Mouse (Mus musculus): Measurements from ENCODE around the gene Npcd. TPM values are rescaled to one million over a fixed set of nuclear protein-coding genes. Genes with fewer than 3 reads are reported as not detected.

Gene Npcd
- total RNA-seq, 1 experiment from 2014 or later: not detected

DNA sequence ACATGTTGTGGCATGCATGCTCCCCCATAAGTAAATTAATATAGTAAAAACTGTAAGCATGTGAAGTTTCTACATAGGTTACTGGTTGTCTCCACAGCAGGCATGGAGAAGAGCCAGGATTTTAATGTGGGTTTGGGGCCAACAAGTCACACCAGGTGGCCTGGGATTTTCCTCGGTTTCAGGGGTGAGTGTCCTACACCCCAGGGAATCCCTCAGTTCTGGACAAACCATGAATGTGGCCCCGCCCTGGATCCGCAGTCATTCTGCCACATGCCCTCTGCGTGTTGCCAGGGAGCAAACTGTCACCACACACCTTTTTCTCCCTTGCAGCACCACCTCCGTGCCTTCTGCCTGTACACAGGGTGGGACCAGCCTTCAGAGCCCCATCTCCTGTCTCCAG, 25.4 kb downstream of the Npcd start:
- no peak for ATAC-seq (ENCODE audit: extremely low read depth, insufficient number of reproducible peaks, low FRiP score, poor library complexity, severe bottlenecking)

DNA sequence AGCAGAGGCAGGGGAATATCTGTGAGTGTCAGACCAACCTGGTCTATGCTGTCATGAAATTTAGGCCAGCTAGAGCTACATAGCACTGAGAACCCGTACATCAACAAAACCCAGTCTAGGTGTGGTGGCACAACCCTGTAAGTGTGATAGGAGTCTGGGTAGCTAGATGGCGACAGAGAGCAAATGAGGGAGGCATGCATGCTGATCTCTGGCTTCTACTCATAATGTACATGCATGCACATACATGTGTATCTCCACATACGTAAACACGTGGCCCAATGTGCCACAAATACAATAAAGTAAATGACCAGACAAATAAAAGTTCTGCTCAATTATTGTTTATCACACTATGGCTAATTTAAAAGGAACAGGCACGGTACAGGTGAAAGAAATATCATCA, 25.9 kb downstream of the Npcd start:
- ATAC-seq (ENCODE audit: extremely low read depth, insufficient number of reproducible peaks, low FRiP score, poor library complexity, severe bottlenecking): peak; percentile 57; the same call in 1 of the 2 replicates

DNA sequence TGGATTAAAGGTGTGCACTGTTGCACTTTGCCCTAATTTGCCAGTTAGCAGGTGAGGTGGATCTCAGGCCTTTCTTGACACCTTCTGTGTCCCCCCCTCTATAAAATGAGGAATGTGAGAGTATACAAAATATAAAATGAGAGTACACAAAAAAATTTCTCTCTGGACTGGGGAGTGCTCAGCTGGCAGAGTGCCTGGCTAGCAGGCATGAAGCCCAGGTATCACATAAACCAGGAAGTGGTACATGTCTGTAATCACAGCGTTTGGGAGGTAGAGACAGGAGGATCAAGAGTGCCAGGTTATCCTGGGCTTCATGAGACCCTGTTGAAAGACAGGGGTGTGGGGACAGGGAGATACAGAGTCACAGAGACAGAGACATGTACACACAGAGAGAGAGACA, 27.0 kb downstream of the Npcd start:
- ATAC-seq (ENCODE audit: extremely low read depth, insufficient number of reproducible peaks, low FRiP score, poor library complexity, severe bottlenecking): no peak

- ATAC-seq (ENCODE audit: extremely low read depth, insufficient number of reproducible peaks, low FRiP score, poor library complexity, severe bottlenecking): no peak
Measured at GRCm38 (mm10) chr15:79805246-79805645, 28.8 kb downstream of the Npcd start.

GRCm38 (mm10) chr15:79804352-79805071, 29.5 kb downstream of the Npcd start, which contains the start of gene Nptxr:
Gene Nptxr (minus strand): TSS chr15:79804766.
- ATAC-seq (ENCODE audit: extremely low read depth, insufficient number of reproducible peaks, low FRiP score, poor library complexity, severe bottlenecking): no peak

DNA sequence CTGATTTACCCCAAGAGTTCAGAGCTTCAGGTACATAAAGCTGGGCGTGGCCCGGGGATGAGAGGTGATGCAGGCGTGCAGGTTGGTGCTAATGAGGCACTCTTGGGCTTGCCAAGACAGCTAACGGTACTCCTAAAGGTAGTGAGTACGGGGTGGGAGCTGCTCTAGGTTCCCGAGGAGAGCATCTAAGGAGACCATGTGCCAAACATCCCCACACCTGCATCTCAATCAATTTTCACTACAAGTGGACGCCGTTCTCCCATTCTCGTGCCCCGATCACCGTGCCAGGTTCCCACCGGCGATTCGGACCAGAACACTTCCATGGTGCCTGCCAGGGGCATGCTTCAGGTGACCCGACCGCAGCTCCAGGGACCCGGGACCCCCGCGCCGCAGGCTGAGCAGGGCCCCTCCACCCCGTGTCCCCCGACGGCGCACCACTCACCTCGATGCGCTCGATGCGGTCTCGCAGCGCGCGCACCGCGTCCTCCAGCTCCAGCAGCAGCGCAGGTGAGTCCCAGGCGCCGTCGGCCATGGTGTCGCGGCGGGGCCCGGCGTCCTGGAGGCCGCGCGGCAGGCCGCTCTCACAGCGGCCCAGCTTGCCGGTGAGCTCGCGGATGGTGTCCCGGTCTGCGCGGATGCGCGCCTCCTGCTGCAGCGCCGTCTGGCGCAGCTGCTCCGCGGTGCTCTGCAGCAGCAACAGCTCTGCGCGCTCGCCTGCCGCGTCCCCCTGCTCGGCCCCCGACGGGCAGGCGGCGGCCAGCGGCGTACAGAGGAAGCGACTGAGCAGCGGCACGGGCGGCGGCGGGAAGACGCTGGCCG, 30.3 kb downstream of the Npcd start:
- no peak for ATAC-seq (ENCODE audit: extremely low read depth, insufficient number of reproducible peaks, low FRiP score, poor library complexity, severe bottlenecking)

DNA sequence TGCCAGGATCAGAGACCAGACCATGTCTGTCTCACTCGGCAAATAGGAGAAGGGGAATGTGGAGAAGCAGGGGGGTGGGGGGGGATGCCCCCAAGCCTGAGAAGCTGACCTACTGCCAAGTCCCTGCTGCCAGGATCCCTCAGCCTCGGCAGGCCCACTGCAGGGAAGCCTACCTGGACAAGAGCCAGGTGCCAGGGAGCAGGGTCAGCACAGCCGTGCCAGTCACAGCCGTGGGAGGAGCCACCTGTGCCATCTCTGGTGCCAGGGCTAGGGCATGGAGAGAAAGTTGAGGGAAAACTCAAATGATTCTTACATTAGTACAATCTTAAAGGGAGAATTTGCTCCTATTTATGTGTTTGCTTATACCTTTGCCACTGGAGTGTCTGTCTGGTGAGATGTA, 31.7 kb downstream of the Npcd start:
- no peak for ATAC-seq (ENCODE audit: extremely low read depth, insufficient number of reproducible peaks, low FRiP score, poor library complexity, severe bottlenecking)

DNA sequence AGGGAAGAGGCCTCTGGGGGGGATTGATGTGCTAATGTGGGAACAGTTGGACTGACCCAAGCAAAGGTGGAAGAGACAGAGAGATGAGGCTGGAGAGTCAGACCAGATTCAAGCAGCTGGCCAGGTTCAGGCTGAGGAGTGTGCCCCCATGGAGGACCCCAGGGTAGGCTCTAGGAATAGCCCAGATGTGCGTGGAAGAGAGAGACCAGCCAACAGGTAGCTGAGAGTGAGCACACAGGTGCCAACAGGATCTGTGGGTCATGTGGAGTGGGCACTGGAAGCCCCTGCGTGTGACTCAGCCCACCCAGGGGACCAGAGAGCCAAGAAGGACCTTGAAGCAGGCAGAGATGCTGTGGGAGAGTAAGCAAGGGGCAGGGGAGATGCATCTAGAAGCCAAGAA, 32.4 kb downstream of the Npcd start:
- ATAC-seq (ENCODE audit: extremely low read depth, insufficient number of reproducible peaks, low FRiP score, poor library complexity, severe bottlenecking): no peak

DNA sequence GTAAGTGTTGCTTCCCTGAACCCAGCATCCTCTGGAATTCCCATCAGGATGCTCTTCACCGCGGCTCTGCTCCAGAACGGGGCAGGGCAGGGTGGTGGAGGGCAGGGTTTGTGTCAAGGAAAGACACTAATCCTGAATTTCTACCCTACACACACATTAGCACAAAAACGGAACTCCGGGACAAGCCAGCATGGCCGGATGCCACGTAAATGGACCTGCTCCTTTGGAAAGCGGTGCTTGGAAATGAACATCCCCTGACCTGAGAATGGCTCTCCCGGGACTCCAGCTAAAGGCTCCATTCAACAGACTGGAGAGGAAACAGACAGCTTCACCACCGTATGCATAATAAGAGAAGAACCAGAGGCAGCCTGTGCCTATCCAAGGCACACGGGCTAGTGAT, 33.3 kb downstream of the Npcd start:
- no peak for ATAC-seq (ENCODE audit: extremely low read depth, insufficient number of reproducible peaks, low FRiP score, poor library complexity, severe bottlenecking)

GRCm38 (mm10) chr15:79798591-79798990, 35.4 kb downstream of the Npcd start:
- ATAC-seq (ENCODE audit: extremely low read depth, insufficient number of reproducible peaks, low FRiP score, poor library complexity, severe bottlenecking): no peak

DNA sequence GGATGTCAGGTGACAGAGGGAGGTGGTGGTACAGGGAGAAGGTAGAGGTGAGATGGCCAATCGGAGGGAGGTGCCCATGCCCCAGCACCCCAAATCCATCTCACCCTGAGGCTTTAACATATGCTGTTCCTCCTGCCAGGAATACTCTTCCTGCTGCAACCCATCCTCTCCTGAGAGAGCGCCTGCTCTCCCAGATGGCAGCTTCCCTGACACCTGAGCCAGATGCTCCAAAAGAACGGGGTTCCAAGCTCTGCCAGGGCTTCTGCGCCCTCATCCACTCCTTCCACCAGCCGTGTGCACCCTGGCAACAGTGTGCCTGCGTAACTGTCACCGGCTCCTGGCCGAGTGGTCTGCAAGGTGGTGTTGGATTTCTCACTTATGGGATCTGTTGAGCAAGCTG, 36.4 kb downstream of the Npcd start:
- ATAC-seq (ENCODE audit: extremely low read depth, insufficient number of reproducible peaks, low FRiP score, poor library complexity, severe bottlenecking): no peak

DNA sequence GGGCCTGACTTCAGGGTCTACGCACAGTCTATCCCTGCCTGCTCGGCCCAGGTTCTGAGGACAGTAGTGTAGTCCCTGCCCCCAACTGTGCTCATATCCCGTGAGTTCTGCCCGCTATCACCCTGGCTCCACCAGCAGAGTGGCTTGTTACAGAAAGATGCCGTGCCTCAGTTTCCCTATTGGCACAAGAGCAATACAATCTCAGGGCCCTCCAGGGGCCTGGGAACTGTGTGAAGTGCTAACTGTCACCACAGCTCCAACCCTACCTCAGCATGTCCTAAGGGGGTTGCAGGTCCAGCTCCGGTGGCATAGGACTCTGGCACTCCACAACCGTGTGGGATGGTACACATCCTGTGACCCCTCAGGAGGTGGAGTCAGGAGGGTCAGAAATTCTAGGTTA, 36.9 kb downstream of the Npcd start:
- ATAC-seq (ENCODE audit: extremely low read depth, insufficient number of reproducible peaks, low FRiP score, poor library complexity, severe bottlenecking): no peak

DNA sequence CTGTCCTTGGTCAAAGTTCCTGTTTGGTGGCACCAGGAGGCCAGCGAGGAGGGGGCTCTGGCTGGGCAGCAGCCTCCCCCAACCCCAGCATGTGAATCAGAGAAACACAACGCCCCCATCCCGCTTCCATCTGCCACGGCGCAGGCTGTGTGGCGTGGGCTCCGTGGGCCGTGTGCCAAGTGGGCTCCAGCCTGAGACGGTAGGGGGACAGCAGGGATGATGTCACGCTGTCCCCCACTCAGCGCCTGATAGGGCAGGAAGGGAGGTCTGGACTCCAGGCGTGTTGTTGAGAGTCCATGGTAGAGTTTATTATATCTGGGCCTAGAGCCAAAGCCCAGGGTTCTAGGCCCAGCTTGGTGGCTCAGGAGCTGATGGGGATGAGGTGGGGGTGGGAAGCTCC, 37.8 kb downstream of the Npcd start:
- no peak for ATAC-seq (ENCODE audit: extremely low read depth, insufficient number of reproducible peaks, low FRiP score, poor library complexity, severe bottlenecking)

- ATAC-seq (ENCODE audit: extremely low read depth, insufficient number of reproducible peaks, low FRiP score, poor library complexity, severe bottlenecking): no peak
Measured at GRCm38 (mm10) chr15:79794173-79794572, 39.9 kb downstream of the Npcd start.

GRCm38 (mm10) chr15:79793076-79793475, 41.0 kb downstream of the Npcd start:
- no peak for ATAC-seq (ENCODE audit: extremely low read depth, insufficient number of reproducible peaks, low FRiP score, poor library complexity, severe bottlenecking)

- no peak for ATAC-seq (ENCODE audit: extremely low read depth, insufficient number of reproducible peaks, low FRiP score, poor library complexity, severe bottlenecking)
Measured at GRCm38 (mm10) chr15:79792455-79792854, 41.6 kb downstream of the Npcd start.

GRCm38 (mm10) chr15:79791502-79791901, 42.5 kb downstream of the Npcd start:
- no peak for ATAC-seq (ENCODE audit: extremely low read depth, insufficient number of reproducible peaks, low FRiP score, poor library complexity, severe bottlenecking)

DNA sequence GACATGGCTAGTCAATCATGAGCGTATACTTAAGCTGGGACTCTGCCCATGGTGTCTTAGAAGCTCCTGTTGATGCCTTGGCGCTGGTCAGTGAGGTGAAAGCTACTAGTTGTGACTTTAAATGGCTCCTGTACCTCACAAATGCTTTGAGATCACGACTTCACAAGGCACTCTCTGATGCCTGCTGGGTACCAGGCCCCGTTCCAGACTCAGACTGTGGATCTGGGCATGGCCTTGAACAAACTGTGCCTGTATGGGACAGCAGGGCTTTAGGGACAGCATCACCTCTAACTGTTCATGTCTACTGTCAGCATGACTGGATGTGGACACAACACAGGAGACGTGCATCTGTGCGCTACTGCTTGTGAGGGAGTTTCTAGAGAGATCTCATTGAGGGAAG, 43.1 kb downstream of the Npcd start:
- no peak for ATAC-seq (ENCODE audit: extremely low read depth, insufficient number of reproducible peaks, low FRiP score, poor library complexity, severe bottlenecking)

GRCm38 (mm10) chr15:79790111-79790510, 43.9 kb downstream of the Npcd start:
- ATAC-seq (ENCODE audit: extremely low read depth, insufficient number of reproducible peaks, low FRiP score, poor library complexity, severe bottlenecking): no peak

GRCm38 (mm10) chr15:79787815-79788214, 46.2 kb downstream of the Npcd start:
- ATAC-seq (ENCODE audit: extremely low read depth, insufficient number of reproducible peaks, low FRiP score, poor library complexity, severe bottlenecking): no peak
